Mouse (Mus musculus) hindbrain, postnatal 0 days (tissue): ENCODE results near the gene Phf21a. TPM values are rescaled to one million over a fixed set of nuclear protein-coding genes. Genes with fewer than 3 reads are reported as not detected.

ENCODE experiments used
- ATAC-seq: fragments of 200-750 bp; cut with Nextera tagmentation; 2 replicates; pipeline ENCODE4 v1.8.0; 2017; ENCODE audit warnings: mild to moderate bottlenecking, moderate TSS enrichment, moderate library complexity
- DNase-seq: peaks from one replicate; pipeline ENCODE4 v3.0.0-alpha.2; 2015; ENCODE audit warnings: low spot score
- H3K27ac ChIP-seq: fragments of 300-500 bp; sonication (generic); 2 replicates; pipeline ENCODE4 v1.5.1; 2014; ENCODE audit warnings: mild to moderate bottlenecking
- H3K27me3 ChIP-seq: fragments of 300-500 bp; sonication (generic); 2 replicates; pipeline ENCODE4 v1.6.1; 2014; ENCODE audit warnings: low read length, mixed read lengths; ENCODE audit not compliant: insufficient read depth
- H3K36me3 ChIP-seq: fragments of 300-500 bp; sonication (generic); 2 replicates; pipeline ENCODE4 v1.6.1; 2014; ENCODE audit warnings: low read length, mixed read lengths; ENCODE audit not compliant: insufficient read depth
- H3K4me1 ChIP-seq: fragments of 300-500 bp; sonication (generic); 2 replicates; pipeline ENCODE4 v1.6.1; 2014; ENCODE audit warnings: antibody characterized with exemption, low read length, mixed read lengths; ENCODE audit not compliant: insufficient read depth
- H3K4me2 ChIP-seq: fragments of 300-500 bp; sonication (generic); 2 replicates; pipeline ENCODE4 v1.6.1; 2014; ENCODE audit warnings: low read depth, mild to moderate bottlenecking, low read length, moderate library complexity, mixed read lengths
- H3K4me3 ChIP-seq: fragments of 300-500 bp; sonication (generic); 2 replicates; pipeline ENCODE4 v1.5.1; 2014; ENCODE audit warnings: low read length
- H3K9ac ChIP-seq: fragments of 300-500 bp; sonication (generic); replicated peaks from 2 replicates; pipeline ENCODE4 v1.6.1; 2014; ENCODE audit warnings: mild to moderate bottlenecking, low read length, moderate library complexity, mixed read lengths
- H3K9me3 ChIP-seq: fragments of 300-500 bp; sonication (generic); 2 replicates; pipeline ENCODE4 v1.6.1; 2016; ENCODE audit warnings: low read length, mixed read lengths
- CTCF ChIP-seq: IDR thresholded peaks from 2 replicates; pipeline ENCODE4 v1.5.1; 2016; ENCODE audit warnings: antibody characterized with exemption, control low read depth, low read depth
- WGBS: fragments of 180-500 bp; shearing (Covaris S2); extraction: QIAGEN DNeasy Blood & Tissue Kit; methylation state at CpG from one replicate; pipeline ENCODE4 v1.1.7; 2014; 5-methylcytosine and 5-hydroxymethylcytosine counted together
- polyA plus RNA-seq: library from polyadenylated mRNA; unstranded; fragments of >200 nt; fragmentation: Nextera tagmentation; extraction: Ambion mirVana; gene quantifications from 2 replicates; pipeline ENCODE4 v1.2.1, GENCODE M21; 2015
- total RNA-seq: library from RNA; depleted of rRNA; stranded (reverse); fragments of >200 nt; gene quantifications from 2 replicates; pipeline ENCODE4 v1.2.3, GENCODE M21; 2014

The Phf21a gene
- total and polyA plus RNA-seq, 2 experiments from 2014 or later = 26.6 to 109 TPM

DNA sequence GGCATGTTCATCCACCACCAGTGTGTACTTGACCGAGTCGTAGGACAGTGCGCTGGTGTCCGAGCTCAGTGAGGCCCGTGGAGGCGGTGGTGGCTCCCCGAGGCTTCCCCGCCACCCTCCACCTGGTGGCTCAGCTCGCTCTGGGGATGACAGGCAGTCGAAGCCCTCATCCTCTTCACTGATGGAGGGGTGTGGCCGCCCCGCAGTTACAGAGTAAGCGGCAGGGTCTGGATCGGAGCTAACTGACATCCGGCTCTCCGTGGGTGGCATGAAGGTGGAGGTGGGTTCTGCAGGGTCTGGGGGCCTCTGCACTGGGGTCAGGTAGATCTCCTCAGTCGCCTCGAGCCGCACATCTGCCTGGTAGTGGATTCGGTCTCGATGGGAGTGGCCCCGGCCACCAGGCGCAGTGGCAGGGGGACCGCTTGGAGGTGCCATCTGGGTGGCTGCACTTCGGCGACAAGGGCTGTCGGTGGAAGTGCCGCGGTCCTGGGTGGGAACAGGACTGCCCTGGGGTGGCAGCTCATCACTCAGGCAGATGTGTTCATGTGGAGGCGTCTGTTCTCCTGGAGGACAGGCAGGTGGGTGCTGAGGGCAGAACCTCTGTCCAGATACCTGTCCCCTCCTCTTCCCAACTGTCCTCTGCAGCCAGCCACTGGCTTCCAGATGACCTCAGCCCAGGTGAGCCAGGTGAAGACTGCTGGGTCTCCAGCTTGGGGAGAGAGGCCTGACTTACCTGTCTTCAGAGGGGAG lies 294.1 kb downstream of the Phf21a start:
- DNase-seq = no peak
- Histone ChIP-seq H3K4me3 (no peak overlapping the region), H3K9me3 (no peaks in the 10 kb centered on the region)

DNA sequence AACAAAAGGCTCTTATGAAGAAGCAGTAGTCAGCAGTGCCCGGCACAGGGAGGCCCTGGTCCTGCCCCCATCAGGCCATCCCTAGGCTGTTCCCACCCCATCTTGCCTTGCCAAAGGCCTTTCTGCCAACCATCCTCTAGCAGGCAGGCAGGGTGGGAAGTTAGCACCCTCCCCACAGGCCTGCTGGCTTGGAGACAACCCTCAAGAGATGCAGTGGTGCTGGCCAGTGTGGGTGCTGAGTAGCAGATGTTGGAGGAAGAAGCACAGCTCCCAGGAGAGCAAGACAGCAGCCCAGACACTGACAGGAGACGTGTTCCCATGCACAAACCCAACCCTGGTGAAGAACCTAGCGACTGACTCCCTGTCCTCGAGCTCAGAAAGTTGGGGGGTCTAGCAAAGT lies 294.7 kb downstream of the Phf21a start:
- no peak for DNase-seq
- Histone ChIP-seq H3K36me3 (peaks cover 44% of the 10 kb centered on the region), H3K27me3 (no peaks in the 10 kb centered on the region), H3K4me2 (peak overlapping the region; percentile 83), H3K4me3 (peak overlapping the region; percentile 69), H3K9ac (peak overlapping the region; percentile 80; the same call in 1 of the 2 replicates), H3K27ac (0 out of 2 replicates have a peak overlapping the region, but pooled peaks have one; percentile 83), H3K4me1 (peaks cover 34% of the 10 kb centered on the region), H3K9me3 (no peaks in the 10 kb centered on the region)
- 59% methylated on average over 4 of the region's 4 CpGs for WGBS
- no peak for ATAC-seq
- TF ChIP-seq CTCF = no peak

More for the DNA sequence above, 294.1 kb downstream of the Phf21a start:
- Histone ChIP-seq H3K36me3 (peaks cover 50% of the 10 kb centered on the region), H3K4me2 (peak overlapping the region; percentile 83), H3K4me1 (peaks cover 28% of the 10 kb centered on the region), H3K27me3 (no peaks in the 10 kb centered on the region), H3K27ac (no peak overlapping the region), H3K9ac (peak overlapping the region; percentile 80; the same call in 1 of the 2 replicates)
- no peak for ATAC-seq
- WGBS = 92% methylated on average over 29 of the region's 30 CpGs
- no peak for TF ChIP-seq CTCF

DNA sequence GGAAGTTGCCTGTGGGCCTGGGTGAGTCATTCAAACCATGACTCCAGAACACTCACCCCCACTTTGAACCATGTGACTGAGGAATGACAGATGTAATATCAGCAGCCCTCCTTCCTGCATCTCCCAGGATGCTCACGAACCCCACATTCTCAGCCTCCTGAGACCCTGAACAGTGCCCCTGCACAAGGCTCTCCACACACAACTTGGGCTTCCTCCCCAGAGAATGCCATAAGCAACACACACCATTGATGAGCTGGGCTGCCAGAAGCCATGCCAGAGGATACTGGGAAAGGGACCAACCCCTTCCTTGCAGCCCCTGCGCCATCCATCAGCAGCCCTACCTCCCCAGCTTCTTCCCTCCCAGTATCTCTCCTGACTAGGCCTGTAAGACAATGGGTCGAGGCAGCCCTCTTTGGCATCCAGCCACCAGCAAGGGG lies 295.2 kb downstream of the Phf21a start:
- ATAC-seq (no peak), DNase-seq (no peak)
- TF ChIP-seq CTCF = no peak
- peak overlapping the region; percentile 69 for H3K4me3 ChIP-seq
- H3K9me3 ChIP-seq = no peaks in the 10 kb centered on the region
- peak overlapping the region; percentile 83 for H3K4me2 ChIP-seq
- 18% methylated on average over 3 of the region's 3 CpGs for WGBS
- H3K36me3 ChIP-seq = peaks cover 43% of the 10 kb centered on the region
- H3K27ac ChIP-seq = peak overlapping the region; percentile 83
- H3K27me3 ChIP-seq = no peaks in the 10 kb centered on the region
- H3K4me1 ChIP-seq = peaks cover 39% of the 10 kb centered on the region
- H3K9ac ChIP-seq = peak overlapping the region; percentile 80

DNA sequence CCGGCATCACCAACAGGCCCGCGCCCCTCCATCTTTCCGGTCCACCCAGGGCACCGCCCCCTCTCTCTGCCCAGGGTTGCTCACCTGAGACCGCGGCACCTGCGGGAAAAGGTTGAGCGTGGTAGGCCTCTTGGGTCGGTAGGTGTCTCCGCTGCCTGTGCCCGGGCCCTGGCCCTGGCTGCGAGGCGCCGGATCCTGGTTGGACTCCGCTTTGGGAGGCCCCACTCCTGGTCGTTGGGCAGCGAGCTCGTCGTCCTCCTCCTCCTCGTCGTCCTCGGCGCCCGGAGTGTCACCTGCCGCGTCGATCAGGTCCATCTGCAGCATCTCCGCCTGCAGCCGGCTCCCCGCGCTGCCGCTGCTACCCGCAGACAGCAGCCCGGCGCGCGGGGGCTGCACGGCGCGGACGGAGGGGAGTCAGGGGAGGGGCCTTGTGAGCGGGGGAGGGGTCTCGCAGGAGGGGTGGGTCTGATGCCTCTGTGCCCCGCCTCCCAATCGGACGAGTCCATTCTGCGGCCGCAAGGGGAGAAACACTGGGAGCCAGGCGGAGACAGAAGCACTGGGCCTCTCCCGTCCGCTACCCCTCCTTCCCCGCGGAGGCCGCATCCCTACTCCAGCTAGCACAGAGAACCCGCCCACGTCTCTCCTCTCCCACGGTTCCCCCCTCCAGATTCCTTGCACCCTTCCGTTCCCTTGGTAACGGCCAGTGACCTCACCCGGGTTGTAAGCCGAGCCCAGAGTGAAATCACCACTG lies 296.1 kb downstream of the Phf21a start:
- under 1% methylated on average over 60 of the region's 62 CpGs for WGBS

DNA sequence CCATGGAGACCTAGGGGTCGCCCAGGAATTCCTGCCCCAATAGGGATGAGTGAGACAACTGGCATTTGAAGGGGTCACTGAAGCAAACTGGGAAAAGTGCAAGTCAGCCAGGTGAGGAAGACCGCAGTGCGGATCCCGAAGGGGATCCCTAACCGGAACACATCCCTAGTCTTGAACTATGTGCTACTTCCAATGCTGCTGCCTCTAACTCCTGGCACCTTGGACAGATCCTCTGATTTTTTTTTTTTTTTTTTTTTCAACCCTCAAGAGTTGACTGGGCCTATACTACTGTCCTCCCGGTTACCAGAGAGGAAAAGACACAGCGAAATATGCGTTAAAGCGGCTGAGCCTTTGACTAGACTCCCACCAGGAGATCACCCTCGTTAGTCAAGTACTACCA lies 296.7 kb downstream of the Phf21a start:
- TF ChIP-seq CTCF = no peak
- peak overlapping the region; percentile 83 for H3K27ac ChIP-seq
- no peak for ATAC-seq
- peaks cover 44% of the 10 kb centered on the region for H3K4me1 ChIP-seq
- H3K9me3 ChIP-seq = no peaks in the 10 kb centered on the region
- H3K4me3 ChIP-seq = peak overlapping the region; percentile 69
- peaks cover 27% of the 10 kb centered on the region for H3K36me3 ChIP-seq
- WGBS = 4% methylated on average over 10 of the region's 10 CpGs
- no peak for DNase-seq
- H3K9ac ChIP-seq = peak overlapping the region; percentile 80
- no peaks in the 10 kb centered on the region for H3K27me3 ChIP-seq
- peak overlapping the region; percentile 83 for H3K4me2 ChIP-seq

More for the DNA sequence above, 296.1 kb downstream of the Phf21a start:
- no peaks in the 10 kb centered on the region for H3K27me3 ChIP-seq
- peaks cover 44% of the 10 kb centered on the region for H3K4me1 ChIP-seq
- peak overlapping the region; percentile 83 for H3K27ac ChIP-seq
- peak overlapping the region; percentile 69 for H3K4me3 ChIP-seq
- ATAC-seq (peak; percentile 93), DNase-seq (peak; percentile 96)
- H3K36me3 ChIP-seq = peaks cover 33% of the 10 kb centered on the region
- peak overlapping the region; percentile 80 for H3K9ac ChIP-seq
- no peaks in the 10 kb centered on the region for H3K9me3 ChIP-seq
- TF ChIP-seq CTCF = peak; percentile 41
- H3K4me2 ChIP-seq = peak overlapping the region; percentile 83

DNA sequence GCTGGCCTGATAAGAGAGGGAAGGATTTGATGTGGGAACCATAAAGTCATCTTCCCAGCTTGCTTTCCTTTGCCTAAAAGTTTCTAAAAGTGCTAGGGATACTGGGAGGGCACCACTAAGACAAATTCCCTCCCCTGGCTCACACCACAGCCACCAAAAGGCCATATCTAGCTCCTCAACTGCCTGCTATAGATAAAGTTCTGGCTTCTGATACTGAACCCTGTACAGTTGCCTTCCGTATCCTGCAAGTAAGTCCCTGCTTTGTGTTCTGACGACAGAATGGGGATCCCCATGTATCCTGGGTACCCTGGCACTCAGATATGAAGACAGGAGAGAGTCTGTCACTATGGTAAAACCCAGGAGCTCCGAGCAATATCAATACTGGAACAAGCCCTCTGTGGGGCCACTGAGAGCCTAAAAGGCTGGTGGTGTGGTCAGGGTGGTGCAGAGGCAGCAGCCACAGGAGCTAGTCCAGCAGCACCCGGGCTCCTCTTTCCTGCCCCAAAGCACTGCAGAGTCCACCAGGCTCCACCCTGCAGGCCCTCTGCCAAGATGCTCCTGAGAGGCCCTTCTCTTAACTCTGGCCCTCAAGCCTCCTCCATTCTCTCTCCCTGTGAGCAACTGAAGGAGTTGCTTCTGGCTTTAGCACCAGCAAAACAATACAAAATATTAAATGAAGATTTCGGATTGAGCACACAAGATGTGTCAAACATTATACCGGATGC lies 297.5 kb downstream of the Phf21a start:
- Histone ChIP-seq H3K9me3 (no peaks in the 10 kb centered on the region), H3K4me2 (peak overlapping the region; percentile 83), H3K4me3 (no peak overlapping the region), H3K27me3 (no peaks in the 10 kb centered on the region), H3K4me1 (peaks cover 44% of the 10 kb centered on the region), H3K9ac (no peak overlapping the region), H3K27ac (peak overlapping the region; percentile 83), H3K36me3 (peaks cover 20% of the 10 kb centered on the region)
- ATAC-seq (no peak), DNase-seq (no peak)
- no peak for TF ChIP-seq CTCF
- WGBS = 67% methylated on average over 6 of the region's 6 CpGs
